ENCODE assay signal across 25 mouse cellular contexts in genomic region chr2:147942591-147942990, GRCm38 (mm10).
DNase-seq lines count a peak whose midpoint lies in the region; ATAC-seq and TF ChIP-seq lines count a peak whose summit lies in the region.
"Had no signal": no experiment of that assay in that cellular context is flagged by ENCODE, and none has a peak within 500 bp of the region (broad histone marks: within the 10 kb centered on the region; RNA-seq: fewer than 3 reads in every experiment).

No protein-coding gene starts in this region.

- 40% methylated on average over 4 of the region's 4 CpGs for WGBS in liver, postnatal 0 days (ENCODE audit: insufficient replicate concordance)

- peaks cover 14% of the 10 kb centered on the region for H3K4me1 ChIP-seq in liver, postnatal 0 days (ENCODE audit: insufficient read depth)
- H3K4me1 ChIP-seq: embryonic facial prominence, embryonic 13.5 days; forebrain, embryonic 15.5 days; hindbrain, embryonic 10.5 days; megakaryocyte, embryonic 14.5 days; midbrain, embryonic 12.5 days; neural tube, embryonic 12.5 days had no signal

- no peak for TF ChIP-seq CTCF in liver, postnatal 0 days (IDR thresholded peaks at IDR 0.05; ENCODE audit: low read depth)

- no peaks in the 10 kb centered on the region for H3K9me3 ChIP-seq in liver, postnatal 0 days (ENCODE audit: low read length)
- H3K9me3 ChIP-seq: embryonic facial prominence, embryonic 13.5 days; forebrain, embryonic 10.5 days; forebrain, embryonic 15.5 days; hindbrain, embryonic 10.5 days; midbrain, embryonic 12.5 days; neural tube, embryonic 12.5 days had no signal

- H3K4me2 ChIP-seq in liver, postnatal 0 days (ENCODE audit: low read depth, low read length), result no peak overlapping the region
- H3K4me2 ChIP-seq: embryonic facial prominence, embryonic 13.5 days; forebrain, embryonic 15.5 days; midbrain, embryonic 12.5 days; neural tube, embryonic 12.5 days had no signal

- ATAC-seq in liver, postnatal 0 days, result peak; percentile 87
- ATAC-seq: forebrain, embryonic 15.5 days; hindbrain, embryonic 16.5 days; lung, postnatal 0 days had no signal

- no peak overlapping the region for H3K9ac ChIP-seq in liver, postnatal 0 days (replicated peaks)
- H3K9ac ChIP-seq: embryonic facial prominence, embryonic 13.5 days; forebrain, embryonic 15.5 days; midbrain, embryonic 12.5 days; neural tube, embryonic 12.5 days had no signal

- peak; percentile 4 for DNase-seq in adrenal gland, postnatal 10 days
- DNase-seq in adrenal gland, postnatal 25 days, result no peak
- peak; percentile 14 to 17 for DNase-seq in kidney, postnatal 36 days
- no peak for DNase-seq in kidney, postnatal 25 days
- DNase-seq in liver, postnatal 0 days, result peak; percentile 50
- DNase-seq in yolk sac, embryonic 10.5 days (ENCODE audit: low spot score), result peak; percentile 63
- DNase-seq in cerebellum, postnatal 36 days, result no peak
- DNase-seq in frontal cortex, postnatal 10 days (ENCODE audit: low spot score in 2 of 2), result no peak
- DNase-seq: adrenal gland, adult 8-10 months; cerebellum, adult 11-12 months; cerebellum, adult 9-11 months; heart, postnatal 14 days; layer of hippocampus, adult 9-11 months; lung, adult 18-20 months; lung, postnatal 4 days had no signal

- no peaks in the 10 kb centered on the region for H3K36me3 ChIP-seq in liver, postnatal 0 days (replicated peaks; ENCODE audit: insufficient read depth, low read length)
- H3K36me3 ChIP-seq: embryonic facial prominence, embryonic 13.5 days; forebrain, embryonic 10.5 days; forebrain, embryonic 15.5 days; hindbrain, embryonic 10.5 days; midbrain, embryonic 12.5 days; neural tube, embryonic 12.5 days had no signal

- no peak overlapping the region for H3K4me3 ChIP-seq in liver, postnatal 0 days (ENCODE audit: low read depth, low read length)
- H3K4me3 ChIP-seq: embryonic facial prominence, embryonic 13.5 days; forebrain, embryonic 10.5 days; forebrain, embryonic 15.5 days; hindbrain, embryonic 10.5 days; megakaryocyte, embryonic 14.5 days; midbrain, embryonic 12.5 days; myocyte; neural tube, embryonic 12.5 days had no signal

- no peaks in the 10 kb centered on the region for H3K27me3 ChIP-seq in liver, postnatal 0 days (ENCODE audit: insufficient read depth, low read length)
- H3K27me3 ChIP-seq: embryonic facial prominence, embryonic 13.5 days; forebrain, embryonic 15.5 days; megakaryocyte, embryonic 14.5 days; midbrain, embryonic 12.5 days; neural tube, embryonic 12.5 days had no signal

- H3K27ac ChIP-seq in liver, postnatal 0 days (ENCODE audit: low read depth), result peak overlapping the region; percentile 94
- H3K27ac ChIP-seq: embryonic facial prominence, embryonic 13.5 days; forebrain, embryonic 10.5 days; forebrain, embryonic 15.5 days; hindbrain, embryonic 10.5 days; midbrain, embryonic 12.5 days; neural tube, embryonic 12.5 days had no signal

- peak; percentile 67; the same call in 1 of the 2 replicates for TF ChIP-seq EP300 in liver, postnatal 0 days (IDR thresholded peaks at IDR 0.05; ENCODE audit: low read depth)

Comparison
In these comparisons a context has a peak if more than half of its experiments do, and no peak if none do; other contexts are left out.
1. DNase-seq: peak in adrenal gland, postnatal 10 days (single experiment), kidney, postnatal 36 days (2 of 2), liver, postnatal 0 days (single experiment) and yolk sac, embryonic 10.5 days (single experiment); none in adrenal gland, postnatal 25 days (single experiment), kidney, postnatal 25 days (0 of 2), cerebellum, postnatal 36 days (0 of 2) and frontal cortex, postnatal 10 days (0 of 2).